Mouse (Mus musculus) thymus, adult 2 months (tissue): ENCODE data around the gene Slc9a5. TPM values are rescaled to one million over a fixed set of nuclear protein-coding genes. Genes with fewer than 3 reads are reported as not detected.

Experiments used
- DNase-seq: peaks from one replicate; pipeline ENCODE4 v3.0.0; 2021
- H3K27ac ChIP-seq: fragments of 200-500 bp; 2 replicates; pipeline ENCODE4 v1.5.1; 2012; ENCODE audit warnings: low read length, control low read depth; ENCODE audit not compliant: control insufficient read depth, insufficient read depth
- H3K27me3 ChIP-seq: fragments of 200-500 bp; 2 replicates; pipeline ENCODE4 v1.6.1; 2012; ENCODE audit warnings: mild to moderate bottlenecking, low read length, moderate library complexity, mixed read lengths; ENCODE audit not compliant: control insufficient read depth, insufficient read depth
- H3K36me3 ChIP-seq: fragments of 200-500 bp; 2 replicates; pipeline ENCODE4 v1.6.1; 2012; ENCODE audit warnings: mild to moderate bottlenecking, low read length, moderate library complexity; ENCODE audit not compliant: control insufficient read depth, insufficient read depth
- H3K4me1 ChIP-seq: fragments of 200-500 bp; replicated peaks from 2 replicates; pipeline ENCODE4 v1.6.1; 2012; ENCODE audit warnings: low read length; ENCODE audit not compliant: control insufficient read depth, insufficient read depth
- H3K4me3 ChIP-seq: fragments of 200-500 bp; 2 replicates; pipeline ENCODE4 v1.5.1; 2012; ENCODE audit warnings: mild to moderate bottlenecking, low read length, control low read depth, moderate library complexity; ENCODE audit not compliant: control insufficient read depth, insufficient read depth
- CTCF ChIP-seq: fragments of 200-500 bp; IDR thresholded peaks from 2 replicates; pipeline ENCODE4 v1.5.1; 2012; ENCODE audit warnings: mild to moderate bottlenecking, control low read depth, low read length, moderate library complexity, borderline replicate concordance; ENCODE audit not compliant: control insufficient read depth, poor library complexity, insufficient read depth; ENCODE audit errors: extremely low read depth
- POLR2A ChIP-seq: fragments of 200-500 bp; IDR thresholded peaks from 2 replicates; pipeline ENCODE4 v1.6.1; 2012; ENCODE audit warnings: mild to moderate bottlenecking, low read length, control low read depth, moderate library complexity; ENCODE audit not compliant: control insufficient read depth, poor library complexity, insufficient read depth; ENCODE audit errors: extremely low read depth
- WGBS: fragments of 180-500 bp; shearing (Covaris S2); methylation state at CpG from one replicate; pipeline ENCODE4 v1.1.7; 2018; 5-methylcytosine and 5-hydroxymethylcytosine counted together
- polyA plus RNA-seq: library from polyadenylated mRNA; depleted of rRNA; stranded (reverse); fragments of >200 nt; gene quantifications from 2 replicates; pipeline ENCODE4 v1.2.3, GENCODE M21; 2012

Gene Slc9a5
- polyA plus RNA-seq, 1 experiment, result 12.7 TPM

DNA sequence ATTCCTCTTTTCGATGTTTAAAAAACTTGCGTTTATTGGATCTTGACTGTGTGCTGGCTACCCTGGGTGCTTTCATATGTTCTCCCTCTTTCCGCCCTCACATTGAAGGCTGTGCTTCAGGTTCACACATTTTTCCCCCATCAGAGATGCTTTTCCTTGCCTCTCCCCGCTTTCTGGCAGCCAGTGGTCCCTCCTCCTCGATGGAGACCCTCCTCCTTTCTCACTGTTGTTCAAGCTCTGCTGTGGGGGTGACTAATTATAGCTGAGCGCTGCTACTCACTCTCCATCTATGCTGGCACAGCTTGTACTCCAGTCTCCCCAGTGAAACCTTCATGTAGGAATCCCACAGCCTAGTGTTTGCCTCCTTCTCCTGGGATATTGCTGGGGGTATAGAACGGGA lies 1.5 kb downstream of the Slc9a5 start:
- no peak for TF ChIP-seq CTCF
- TF ChIP-seq POLR2A, result no peak
- H3K4me1 ChIP-seq, result peaks cover 29% of the 10 kb centered on the region
- no peak overlapping the region for H3K27ac ChIP-seq
- DNase-seq, result no peak
- no peaks in the 10 kb centered on the region for H3K36me3 ChIP-seq
- WGBS, result 85% methylated on average over 7 of the region's 7 CpGs
- no peaks in the 10 kb centered on the region; the same call in 1 of the 2 replicates for H3K27me3 ChIP-seq
- H3K4me3 ChIP-seq, result no peak overlapping the region

DNA sequence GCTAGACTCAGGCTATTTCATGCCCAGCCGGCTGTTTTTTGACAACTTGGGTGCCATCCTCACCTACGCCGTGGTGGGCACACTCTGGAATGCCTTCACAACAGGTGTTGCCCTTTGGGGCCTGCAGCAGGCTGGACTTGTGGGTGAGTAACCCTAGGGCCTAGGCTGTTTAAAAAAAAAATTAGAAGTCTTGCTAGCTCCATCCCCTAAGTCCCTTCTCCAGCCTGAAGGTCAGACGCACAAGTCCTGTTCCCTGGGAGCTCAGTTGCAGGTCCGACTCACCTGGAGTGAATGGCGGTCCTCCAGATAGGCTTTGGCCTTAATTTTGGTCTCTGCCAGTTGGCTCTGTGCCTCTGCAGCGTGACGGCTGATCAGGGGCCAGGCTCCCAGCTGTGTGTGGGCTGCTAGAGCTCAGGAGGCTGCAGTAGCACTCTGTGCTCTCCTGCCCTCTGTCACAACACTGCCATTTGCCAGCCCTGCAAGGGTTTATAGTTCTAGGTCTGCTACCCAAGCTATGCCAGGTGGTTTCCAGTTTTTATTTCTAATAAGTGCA lies 5.0 kb downstream of the Slc9a5 start:
- H3K27ac ChIP-seq, result no peak overlapping the region
- H3K36me3 ChIP-seq, result no peaks in the 10 kb centered on the region
- no peak for DNase-seq
- TF ChIP-seq CTCF (no peak), POLR2A (no peak)
- H3K4me3 ChIP-seq, result no peak overlapping the region
- peaks cover 20% of the 10 kb centered on the region for H3K4me1 ChIP-seq
- no peaks in the 10 kb centered on the region; the same call in 1 of the 2 replicates for H3K27me3 ChIP-seq
- 94% methylated on average over 8 of the region's 8 CpGs for WGBS

- WGBS, result over 99% methylated on average over 4 of the region's 4 CpGs
- no peak overlapping the region for H3K4me3 ChIP-seq
- no peak for DNase-seq
- TF ChIP-seq POLR2A (no peak), CTCF (no peak)
- no peaks in the 10 kb centered on the region for H3K27me3 ChIP-seq
- H3K4me1 ChIP-seq, result peaks cover 12% of the 10 kb centered on the region
- peak overlapping the region; percentile 5; the same call in 1 of the 2 replicates for H3K27ac ChIP-seq
- H3K36me3 ChIP-seq, result no peaks in the 10 kb centered on the region
Measured at GRCm38 (mm10) chr8:105354549-105354948, 5.9 kb downstream of the Slc9a5 start.

- Histone ChIP-seq H3K27ac (peak overlapping the region; percentile 5; the same call in 1 of the 2 replicates), H3K27me3 (no peaks in the 10 kb centered on the region), H3K4me1 (peaks cover 11% of the 10 kb centered on the region), H3K4me3 (peak overlapping the region; percentile 4; the same call in 1 of the 2 replicates), H3K36me3 (no peaks in the 10 kb centered on the region)
- TF ChIP-seq CTCF (no peak), POLR2A (no peak)
- 74% methylated on average over 26 of the region's 26 CpGs for WGBS
- DNase-seq, result peak; percentile 70
Measured at GRCm38 (mm10) chr8:105355179-105356024, 6.8 kb downstream of the Slc9a5 start.

GRCm38 (mm10) chr8:105356681-105357080 lies 8.0 kb downstream of the Slc9a5 start:
- Histone ChIP-seq H3K36me3 (no peaks in the 10 kb centered on the region), H3K27me3 (no peaks in the 10 kb centered on the region), H3K4me1 (peaks cover 11% of the 10 kb centered on the region), H3K27ac (no peak overlapping the region), H3K4me3 (no peak overlapping the region)
- TF ChIP-seq POLR2A (no peak), CTCF (no peak)
- 97% methylated on average over 14 of the region's 14 CpGs for WGBS
- DNase-seq, result no peak

DNA sequence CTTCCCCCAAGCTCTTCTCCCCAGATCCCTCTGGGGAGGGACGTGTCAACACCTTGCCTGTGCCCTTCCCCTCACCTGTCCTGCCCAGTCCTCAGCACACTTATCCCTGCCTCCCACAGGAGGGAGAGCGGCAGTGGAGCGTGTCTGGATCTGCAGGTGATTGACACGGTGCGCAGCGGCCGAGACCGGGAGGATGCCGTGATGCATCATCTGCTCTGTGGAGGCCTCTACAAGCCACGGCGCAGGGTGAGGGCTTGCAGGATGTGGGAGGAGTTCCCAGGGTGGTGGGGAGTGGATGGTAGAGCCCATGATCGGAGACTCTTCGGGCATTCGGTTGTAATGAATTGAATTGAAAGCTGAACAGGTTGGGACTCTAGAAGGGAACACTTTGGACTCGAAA lies 10.6 kb downstream of the Slc9a5 start:
- no peak overlapping the region for H3K27ac ChIP-seq
- peaks cover 11% of the 10 kb centered on the region for H3K4me1 ChIP-seq
- H3K27me3 ChIP-seq, result no peaks in the 10 kb centered on the region
- no peak overlapping the region for H3K4me3 ChIP-seq
- TF ChIP-seq CTCF, result no peak
- no peak for TF ChIP-seq POLR2A
- 92% methylated on average over 15 of the region's 15 CpGs for WGBS
- DNase-seq, result no peak
- no peaks in the 10 kb centered on the region for H3K36me3 ChIP-seq

DNA sequence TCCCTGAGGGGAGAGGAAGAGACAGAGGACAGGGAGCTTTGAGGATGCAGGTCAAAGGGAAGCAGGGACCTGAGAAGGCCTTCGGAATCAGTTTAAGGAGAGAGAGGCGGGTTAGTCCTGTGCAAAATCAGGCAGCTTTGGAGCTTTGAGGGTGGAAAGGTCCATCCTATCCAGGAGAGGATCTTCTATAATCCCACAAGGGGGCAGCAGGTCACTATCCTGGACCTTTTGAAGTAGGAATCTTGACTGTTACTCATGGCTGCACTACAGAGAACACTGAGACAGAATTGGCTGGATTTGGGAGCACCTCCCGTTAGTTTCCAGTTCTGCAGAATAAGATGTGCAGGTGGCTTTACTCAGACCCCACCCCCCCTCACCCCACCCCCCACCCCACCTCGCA lies 11.0 kb downstream of the Slc9a5 start:
- no peak for DNase-seq
- 74% methylated on average over 4 of the region's 4 CpGs for WGBS
- TF ChIP-seq CTCF, result no peak
- H3K27me3 ChIP-seq, result no peaks in the 10 kb centered on the region
- H3K4me3 ChIP-seq, result no peak overlapping the region
- peaks cover 11% of the 10 kb centered on the region for H3K4me1 ChIP-seq
- H3K27ac ChIP-seq, result no peak overlapping the region
- H3K36me3 ChIP-seq, result no peaks in the 10 kb centered on the region
